Mouse (Mus musculus) layer of hippocampus, adult 18-20 months (tissue): Measurements from ENCODE around the gene Lipc. TPM values are rescaled to one million over a fixed set of nuclear protein-coding genes. Genes with fewer than 3 reads are reported as not detected.
"Not testable (repeated sequence)": the region's sequence is repeated elsewhere in the genome, so short reads cannot be mapped to it uniquely, and the experiment has no call there.

Source experiments
- DNase-seq, 2 experiments: peaks; one replicate each; pipeline ENCODE4 v3.0.0; 2022; ENCODE audit warnings: low spot score in 2 of 2
- total RNA-seq, 2 experiments: library from RNA; stranded (reverse); gene quantifications; 2 replicates each; pipeline ENCODE4 v1.2.3; 2021

Gene Lipc
- total RNA-seq, 2 experiments from 2014 or later, result 0.17 to 0.25 TPM

- no peak for DNase-seq
Observed at GRCm38 (mm10) chr9:70867381-70867780, 84.6 kb downstream of the Lipc start.

GRCm38 (mm10) chr9:70864039-70864438 is 88.0 kb downstream of the Lipc start:
- no peak for DNase-seq

DNA sequence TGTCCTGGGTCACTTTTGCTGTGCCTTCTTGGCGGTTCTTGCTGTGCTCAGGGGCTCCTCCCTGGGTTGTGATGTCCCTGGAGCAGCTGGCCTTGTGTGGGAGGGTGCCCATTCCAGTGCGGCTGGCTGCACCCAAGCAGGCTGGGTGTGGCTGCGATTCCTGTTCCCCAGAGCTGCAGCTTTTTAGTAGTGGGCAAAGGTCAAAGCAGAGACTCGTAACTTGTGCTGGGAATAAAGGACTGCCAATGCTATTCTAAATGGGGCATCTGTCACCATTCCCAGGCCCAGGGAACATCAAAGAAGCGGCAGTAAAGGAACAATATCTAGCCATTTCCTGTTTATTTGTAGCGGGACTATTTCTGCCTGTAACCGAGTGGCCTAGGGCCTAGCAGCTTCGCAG is 88.7 kb downstream of the Lipc start:
- DNase-seq, result no peak

- DNase-seq, result no peak
Observed at GRCm38 (mm10) chr9:70859233-70859632, 92.8 kb downstream of the Lipc start.

GRCm38 (mm10) chr9:70855868-70856267 is 96.2 kb downstream of the Lipc start:
- DNase-seq, result no peak

DNA sequence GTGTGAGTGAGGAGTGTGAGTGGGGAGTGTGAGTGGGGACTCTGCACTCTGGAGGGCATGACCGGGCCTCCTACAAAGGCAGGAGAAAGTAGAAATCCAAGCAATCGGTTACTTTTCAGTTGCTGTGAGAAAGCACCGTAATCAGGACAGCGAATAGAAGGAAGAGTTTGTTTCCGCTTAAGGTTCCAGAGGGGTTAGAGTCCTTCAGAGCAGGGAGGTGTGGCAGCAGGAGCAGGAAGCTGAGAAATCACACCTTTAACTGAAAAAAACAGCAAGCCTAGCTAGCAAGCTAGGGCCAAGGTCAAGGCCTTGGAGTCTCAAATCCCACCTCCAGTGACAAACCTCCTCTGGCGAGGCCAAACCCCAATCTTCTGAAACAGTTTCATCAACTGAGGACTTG is 97.1 kb downstream of the Lipc start:
- no peak for DNase-seq

DNA sequence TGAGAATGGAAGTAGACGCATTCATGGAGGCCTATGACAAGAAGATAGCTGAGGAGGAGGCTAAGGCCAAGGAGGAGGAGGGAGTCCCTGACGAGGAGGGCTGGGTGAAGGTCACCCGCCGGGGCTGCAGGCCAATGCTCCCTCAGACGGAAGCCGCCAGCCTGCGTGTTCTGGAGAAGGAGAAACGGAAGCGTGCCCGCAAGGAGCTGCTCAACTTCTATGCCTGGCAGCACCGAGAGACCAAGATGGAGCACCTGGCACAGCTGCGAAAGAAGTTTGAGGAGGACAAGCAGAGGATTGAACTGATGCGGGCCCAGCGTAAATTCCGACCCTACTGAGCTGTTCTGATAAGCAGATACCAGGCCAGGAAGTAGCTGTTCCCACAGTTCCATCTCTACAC is 98.9 kb downstream of the Lipc start:
- not testable (repeated sequence) for DNase-seq

GRCm38 (mm10) chr9:70851533-70851932 is 100.5 kb downstream of the Lipc start:
- DNase-seq, result no peak

- DNase-seq, result peak; percentile 12 to 37
Observed at GRCm38 (mm10) chr9:70848135-70848770, 103.8 kb downstream of the Lipc start.

DNA sequence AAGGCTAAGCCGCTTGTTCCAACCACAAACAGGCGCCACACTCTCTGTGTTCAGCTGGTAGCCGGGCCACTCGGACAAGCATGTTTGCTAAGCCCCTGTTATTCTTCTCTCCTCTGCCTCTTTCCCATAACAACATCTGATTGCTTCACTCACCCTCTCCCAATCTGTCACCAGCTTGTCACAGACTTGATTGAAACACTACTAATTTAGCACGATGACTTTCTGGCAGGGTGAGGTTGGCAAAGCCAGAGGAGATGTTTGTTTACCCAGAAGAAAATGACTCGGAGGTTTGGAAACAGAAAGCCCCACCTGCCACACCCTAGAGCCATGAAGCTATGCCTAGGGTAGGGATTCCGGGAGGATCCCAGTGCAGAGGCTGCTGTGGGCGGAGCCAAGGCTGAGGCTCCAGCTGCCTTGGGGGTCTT is 104.4 kb downstream of the Lipc start:
- peak; percentile 13 to 29 for DNase-seq

DNA sequence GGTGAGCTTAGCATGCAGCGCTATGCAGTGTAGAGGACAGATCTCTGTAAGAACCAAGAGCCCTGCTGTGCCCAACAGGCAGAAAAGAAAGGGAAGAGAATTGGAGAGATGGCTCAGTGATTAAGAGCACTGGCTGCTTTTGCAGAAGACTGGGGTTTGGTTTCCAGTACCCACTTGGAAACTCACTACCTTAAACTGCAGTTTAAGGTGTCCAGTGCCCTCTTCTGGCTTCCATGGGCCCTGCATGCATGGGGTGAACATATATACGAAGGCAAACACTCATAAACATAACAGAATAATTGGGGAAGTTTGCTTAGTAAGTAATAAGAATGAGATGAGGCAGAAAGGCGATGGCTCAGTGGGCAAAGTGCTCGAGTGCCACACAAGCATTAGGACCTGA is 108.8 kb downstream of the Lipc start:
- no peak for DNase-seq

DNA sequence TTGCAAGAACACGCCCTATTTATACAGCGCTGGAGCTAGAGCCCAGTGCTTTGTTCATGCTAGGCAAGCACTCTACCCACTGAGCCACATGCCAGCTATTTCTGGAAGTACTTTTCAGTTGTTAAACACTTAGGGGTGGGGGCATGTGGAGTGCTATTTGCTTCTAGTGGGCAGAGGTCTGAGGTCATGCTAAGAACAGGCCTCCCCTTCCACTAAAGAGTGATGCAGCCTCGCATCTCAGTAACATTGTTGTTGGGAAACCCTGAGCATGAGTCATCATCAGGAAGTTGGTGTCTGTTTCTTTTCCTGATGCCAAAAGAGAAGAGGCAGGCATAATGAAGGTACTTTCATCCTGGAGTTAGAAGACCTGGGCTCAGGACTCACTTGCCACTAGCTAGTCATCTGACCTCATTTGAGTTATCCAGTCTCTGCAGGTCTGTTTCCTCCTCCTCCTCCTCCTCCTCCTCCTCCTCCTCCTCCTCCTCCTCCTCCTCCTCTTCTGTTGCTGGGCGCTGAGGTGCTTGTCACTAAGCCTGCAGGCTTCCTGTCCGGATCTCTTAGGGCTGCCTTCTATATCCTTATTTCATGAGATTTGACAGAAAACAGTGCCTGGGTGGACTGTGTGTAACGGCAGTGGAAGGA is 109.6 kb downstream of the Lipc start:
- peak in 1 of 2 experiments; percentile 49 for DNase-seq

DNA sequence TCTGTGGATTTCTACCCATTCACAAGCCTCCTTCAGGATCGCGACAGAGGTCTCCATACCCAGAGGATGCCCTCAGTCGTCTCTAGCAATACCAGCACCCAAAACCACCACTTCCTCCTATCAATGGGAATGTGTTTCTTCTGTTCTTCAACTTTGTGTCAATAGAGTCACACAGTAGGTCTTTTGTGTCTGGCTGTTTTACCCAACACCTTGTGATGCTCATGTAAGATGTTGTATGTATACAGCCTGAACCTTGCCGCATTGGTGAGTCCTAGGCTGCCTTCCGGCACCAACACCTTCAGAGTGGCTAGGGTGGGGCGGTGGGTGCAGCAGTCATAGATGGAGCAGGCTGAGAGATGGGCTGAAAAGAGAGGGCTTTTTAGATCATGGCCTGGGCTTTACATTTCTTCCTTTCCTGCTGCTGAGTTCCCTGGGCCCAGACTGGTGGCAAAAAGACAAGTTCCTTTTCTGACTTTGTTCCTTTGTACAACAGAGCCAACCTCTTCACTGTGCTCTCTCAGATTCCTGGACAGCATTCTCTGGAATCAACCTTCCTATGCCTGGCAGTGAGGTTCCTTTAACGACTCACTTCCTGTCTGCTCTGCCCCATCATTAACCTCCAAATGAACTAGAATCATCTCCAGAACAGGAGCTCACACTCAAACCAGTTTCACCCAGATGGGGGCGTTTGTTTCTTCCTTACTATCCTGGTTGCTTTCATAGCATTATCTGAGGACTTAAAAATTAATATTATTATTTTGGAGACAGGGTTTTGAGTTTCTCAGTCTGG is 110.4 kb downstream of the Lipc start:
- DNase-seq, result no peak

DNA sequence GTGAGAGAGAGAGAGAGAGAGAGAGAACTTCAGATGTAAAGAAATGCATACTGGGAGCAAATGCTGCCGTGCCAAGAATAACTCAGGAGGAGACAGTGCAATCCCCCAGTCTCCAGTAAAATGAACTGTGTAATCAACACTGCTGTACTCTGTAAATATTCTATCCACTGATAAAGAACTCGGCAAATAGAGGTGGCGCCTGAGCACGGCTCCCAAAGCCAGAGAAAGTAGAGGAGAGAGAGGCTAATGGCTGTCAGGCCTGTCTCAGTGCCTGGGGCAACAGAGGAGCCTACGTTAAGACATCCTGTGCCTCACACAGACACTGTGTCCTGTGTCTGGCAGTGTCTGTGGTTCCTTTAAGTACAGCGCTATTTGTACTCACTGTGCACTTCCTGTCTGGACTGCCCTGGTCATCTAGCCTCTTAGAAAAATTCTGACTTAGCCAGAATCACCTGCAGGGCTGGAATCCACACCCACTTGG is 111.1 kb downstream of the Lipc start:
- no peak for DNase-seq

GRCm38 (mm10) chr9:70838132-70838911 is 113.7 kb downstream of the Lipc start:
- DNase-seq, result no peak

GRCm38 (mm10) chr9:70834730-70835154 is 117.3 kb downstream of the Lipc start:
- peak in 1 of 2 experiments; percentile 14 for DNase-seq

DNA sequence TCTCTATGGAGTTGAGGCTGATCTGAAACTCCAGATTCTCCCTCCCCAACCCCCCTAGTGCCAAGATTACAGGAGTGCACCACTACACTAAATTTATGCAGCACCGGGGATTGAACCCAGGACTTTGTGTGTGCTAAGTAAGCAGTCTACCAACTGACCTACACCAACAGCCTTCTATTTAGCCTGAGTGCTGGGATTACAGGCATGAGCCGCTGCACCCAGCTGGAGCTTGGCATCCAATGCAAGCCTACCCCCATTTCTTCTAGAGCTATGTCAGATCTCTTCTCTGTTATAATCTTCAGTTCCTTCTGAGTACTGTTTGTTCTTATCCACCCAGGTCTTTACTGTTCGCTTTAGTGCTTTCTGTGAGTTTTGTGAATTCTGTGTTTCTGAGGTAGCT is 117.8 kb downstream of the Lipc start:
- no peak for DNase-seq

- DNase-seq, result no peak
Observed at GRCm38 (mm10) chr9:70833111-70833908, 118.7 kb downstream of the Lipc start.

GRCm38 (mm10) chr9:70832231-70832630 is 119.8 kb downstream of the Lipc start:
- DNase-seq, result no peak

DNA sequence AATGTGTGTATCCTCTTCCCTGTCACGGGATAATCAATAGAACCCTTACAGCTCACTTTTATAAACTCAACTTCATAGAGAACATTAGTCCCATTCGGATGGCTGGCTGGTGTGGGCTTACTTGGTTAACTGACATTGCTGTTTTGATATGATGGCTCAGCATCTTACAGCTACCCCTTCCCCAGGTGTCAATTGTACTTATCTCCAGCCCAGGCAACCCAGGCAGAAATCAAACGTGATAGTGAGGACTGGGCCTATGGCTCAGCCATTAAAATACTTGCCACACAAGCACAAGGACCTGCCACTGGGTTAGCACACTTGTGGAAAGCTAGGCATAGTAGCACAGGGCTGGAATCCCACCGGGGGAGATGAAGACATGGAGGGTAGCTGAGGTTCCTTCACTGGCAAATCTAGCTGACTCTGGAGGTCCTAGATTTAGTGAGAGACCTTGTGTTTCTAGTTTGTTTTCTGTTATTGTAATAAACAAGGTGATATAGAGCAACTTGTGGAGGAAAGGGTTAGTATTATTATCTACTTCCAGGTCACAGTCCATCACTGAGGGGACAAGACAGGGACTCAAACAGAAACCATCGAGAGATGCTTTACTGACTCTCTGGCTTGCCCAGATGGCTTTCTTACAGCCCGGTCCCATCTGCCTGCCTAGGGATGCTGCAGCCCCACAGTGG is 121.0 kb downstream of the Lipc start:
- no peak for DNase-seq
